Mouse (Mus musculus): ENCODE measurements around the gene Tlk2. TPM values are rescaled to one million over a fixed set of nuclear protein-coding genes. Genes with fewer than 3 reads are reported as not detected.
A peak's percentile ranks its signal among the peaks of the same experiment; 100 is the strongest.
"Not testable (repeated sequence)": the region's sequence is repeated elsewhere in the genome, so short reads cannot be mapped to it uniquely, and the experiment has no call there.

Tlk2 gene
- total RNA-seq (2021): 10 to 100 TPM; 31.2 to 32.0 TPM
- long read RNA-seq, experiment 1, transcript Tlk2-204 (22 exons, 3,699 nt): major isoform, 8 of 31 reads
- long read RNA-seq, experiment 1, partial matches to known transcripts: 3 of 31 reads
- long read RNA-seq, experiment 1, other reads (novel, unspliced or antisense): 13 of 31 reads
- long read RNA-seq, experiment 2, partial matches to known transcripts: 0 of 4 reads
- long read RNA-seq, experiment 2, other reads (novel, unspliced or antisense): 3 of 4 reads

- no peak for DNase-seq
Measured at GRCm38 (mm10) chr11:105178516-105178915, at the start of gene Tlk2. TSS of gene Tlk2 (plus strand) at chr11:105178807.

- no peak for DNase-seq
Measured at GRCm38 (mm10) chr11:105135692-105136091, 42.9 kb upstream of the Tlk2 start.

- not testable (repeated sequence) for DNase-seq
Measured at GRCm38 (mm10) chr11:105137255-105137654, 41.4 kb upstream of the Tlk2 start.

- not testable (repeated sequence) for DNase-seq
Measured at GRCm38 (mm10) chr11:105140512-105140911, 38.1 kb upstream of the Tlk2 start.

- DNase-seq: no peak
Measured at GRCm38 (mm10) chr11:105141115-105141514, 37.5 kb upstream of the Tlk2 start.

- no peak for DNase-seq
Measured at GRCm38 (mm10) chr11:105143564-105143963, 35.0 kb upstream of the Tlk2 start.

- no peak for DNase-seq
Measured at GRCm38 (mm10) chr11:105144084-105144483, 34.5 kb upstream of the Tlk2 start.

- DNase-seq: no peak
Measured at GRCm38 (mm10) chr11:105144508-105145210, 33.9 kb upstream of the Tlk2 start.

GRCm38 (mm10) chr11:105145211-105145610 lies 33.4 kb upstream of the Tlk2 start:
- DNase-seq: no peak

- no peak for DNase-seq
Measured at GRCm38 (mm10) chr11:105146593-105146992, 32.0 kb upstream of the Tlk2 start, which contains the start of gene Gm10842. TSS of gene Gm10842 (plus strand) at chr11:105146893.

- no peak for DNase-seq
Measured at GRCm38 (mm10) chr11:105149353-105149752, 29.3 kb upstream of the Tlk2 start.

- no peak for DNase-seq
Measured at GRCm38 (mm10) chr11:105149766-105150165, 28.8 kb upstream of the Tlk2 start.

- no peak for DNase-seq
Measured at GRCm38 (mm10) chr11:105150691-105151090, 27.9 kb upstream of the Tlk2 start.

GRCm38 (mm10) chr11:105151226-105152016 lies 27.2 kb upstream of the Tlk2 start:
- no peak for DNase-seq

- no peak for DNase-seq
Measured at GRCm38 (mm10) chr11:105152017-105152300, 26.6 kb upstream of the Tlk2 start.

GRCm38 (mm10) chr11:105152357-105152899 lies 26.2 kb upstream of the Tlk2 start:
- DNase-seq: no peak

- DNase-seq: peak; percentile 9 to 42
Measured at GRCm38 (mm10) chr11:105153068-105153833, 25.4 kb upstream of the Tlk2 start.

GRCm38 (mm10) chr11:105155915-105156314 lies 22.7 kb upstream of the Tlk2 start:
- no peak for DNase-seq

GRCm38 (mm10) chr11:105156748-105157267 lies 21.8 kb upstream of the Tlk2 start:
- DNase-seq: peak; percentile 25 to 36

GRCm38 (mm10) chr11:105158047-105158446 lies 20.6 kb upstream of the Tlk2 start:
- DNase-seq: no peak

- DNase-seq: no peak
Measured at GRCm38 (mm10) chr11:105159673-105160360, 18.8 kb upstream of the Tlk2 start.
